Mouse (Mus musculus) CH12.LX (cell line): ENCODE results near the gene Slc25a34. TPM values are rescaled to one million over a fixed set of nuclear protein-coding genes. Genes with fewer than 3 reads are reported as not detected.

ENCODE experiments used
- DNase-seq: peaks from one replicate; pipeline ENCODE4 v3.0.0-alpha.2; 2013; ENCODE audit errors: extremely low read depth
- H3K27ac ChIP-seq: 2 replicates; pipeline ENCODE4 v1.5.1; 2012; ENCODE audit warnings: low read depth, mild to moderate bottlenecking, control low read depth, moderate library complexity; ENCODE audit not compliant: insufficient read depth
- H3K27me3 ChIP-seq: replicated peaks from 2 replicates; pipeline ENCODE3; 2012; ENCODE audit warnings: inconsistent platforms
- H3K36me3 ChIP-seq, 2 experiments: replicated peaks in 1 of 2; 2 replicates each; pipeline versions ENCODE3 to v1.6.1; 2012; ENCODE audit warnings: inconsistent platforms in 1 of 2, low read length in 1 of 2, mild to moderate bottlenecking in 1 of 2, mixed read lengths in 1 of 2, moderate library complexity in 1 of 2; ENCODE audit not compliant: control insufficient read depth in 1 of 2, insufficient read depth in 1 of 2
- H3K4me1 ChIP-seq, 2 experiments: 2 replicates each; pipeline ENCODE4 v1.6.1; 2012; ENCODE audit warnings: inconsistent platforms in 1 of 2, moderate library complexity in 1 of 2; ENCODE audit not compliant: insufficient read depth in 2 of 2, control insufficient read depth in 1 of 2
- H3K4me2 ChIP-seq: 2 replicates; pipeline ENCODE4 v1.6.1; 2012; ENCODE audit warnings: low read depth, mild to moderate bottlenecking, control low read depth; ENCODE audit not compliant: poor library complexity, insufficient read depth, severe bottlenecking
- H3K4me3 ChIP-seq, 3 experiments: fragments of 150-350 bp in 1 of 3; sonication (generic) in 1 of 3; replicated peaks in 1 of 3; 2 replicates each; pipeline versions ENCODE3 to v1.5.1; 2011 to 2012; ENCODE audit warnings: low read depth in 2 of 3, low read length in 2 of 3, mild to moderate bottlenecking in 2 of 3, moderate library complexity in 2 of 3, control low read depth in 1 of 3, improper control_type of control experiment in 1 of 3, inconsistent platforms in 1 of 3, mixed read lengths in 1 of 3; ENCODE audit not compliant: poor library complexity in 1 of 3
- H3K79me2 ChIP-seq: replicated peaks from 2 replicates; pipeline ENCODE4 v1.6.1; 2012; ENCODE audit warnings: mild to moderate bottlenecking, moderate library complexity; ENCODE audit not compliant: control insufficient read depth, poor library complexity, insufficient read depth, severe bottlenecking; ENCODE audit errors: extremely low read depth
- H3K9ac ChIP-seq: 2 replicates; pipeline ENCODE4 v1.6.1; 2012; ENCODE audit warnings: low read depth, mild to moderate bottlenecking, control low read depth, moderate library complexity; ENCODE audit not compliant: insufficient read depth
- H3K9me3 ChIP-seq: replicated peaks from 2 replicates; pipeline ENCODE3; 2012; ENCODE audit warnings: low read length, inconsistent platforms, mixed read lengths
- BHLHE40 ChIP-seq: IDR thresholded peaks from 2 replicates; pipeline ENCODE4 v1.6.1; 2011; ENCODE audit warnings: mild to moderate bottlenecking, low read depth, low read length, improper control_type of control experiment
- CHD2 ChIP-seq: IDR thresholded peaks from 2 replicates; pipeline ENCODE4 v1.6.1; 2011; ENCODE audit warnings: low read length, improper control_type of control experiment
- ELF1 ChIP-seq: IDR thresholded peaks from 2 replicates; pipeline ENCODE4 v1.6.1; 2014; ENCODE audit warnings: low read depth, mild to moderate bottlenecking, inconsistent platforms, low read length, improper control_type of control experiment
- GABPA ChIP-seq: IDR thresholded peaks from 2 replicates; pipeline ENCODE4 v1.6.1; 2012; ENCODE audit warnings: low read depth, low read length, improper control_type of control experiment, inconsistent platforms; ENCODE audit not compliant: insufficient replicate concordance
- IRF4 ChIP-seq: IDR thresholded peaks from 2 replicates; pipeline ENCODE4 v1.6.1; 2014; ENCODE audit warnings: low read depth, mild to moderate bottlenecking, inconsistent platforms, low read length, improper control_type of control experiment
- MAFK ChIP-seq: IDR thresholded peaks from 2 replicates; pipeline ENCODE4 v1.6.1; 2011; ENCODE audit warnings: low read length, improper control_type of control experiment; ENCODE audit not compliant: insufficient replicate concordance
- MAZ ChIP-seq: IDR thresholded peaks from 2 replicates; pipeline ENCODE4 v1.6.1; 2012; ENCODE audit warnings: low read depth, mild to moderate bottlenecking, inconsistent platforms, low read length, improper control_type of control experiment, moderate library complexity
- MYC ChIP-seq: IDR thresholded peaks from 2 replicates; pipeline ENCODE4 v1.6.1; 2011; ENCODE audit warnings: low read depth, mild to moderate bottlenecking, improper control_type of control experiment, low read length
- PAX5 ChIP-seq: IDR thresholded peaks from 2 replicates; pipeline ENCODE4 v1.6.1; 2012; ENCODE audit warnings: low read length, inconsistent platforms, mixed read lengths
- RAD21 ChIP-seq: IDR thresholded peaks from 2 replicates; pipeline ENCODE4 v1.6.1; 2011; ENCODE audit warnings: low read depth, mild to moderate bottlenecking, low read length, improper control_type of control experiment, moderate library complexity
- SIN3A ChIP-seq: IDR thresholded peaks from 2 replicates; pipeline ENCODE4 v1.6.1; 2012; ENCODE audit warnings: low read length, improper control_type of control experiment, inconsistent platforms
- USF1 ChIP-seq: IDR thresholded peaks from 2 replicates; pipeline ENCODE4 v1.6.1; 2014; ENCODE audit warnings: low read depth, mild to moderate bottlenecking, inconsistent platforms, low read length, improper control_type of control experiment
- USF2 ChIP-seq: conservative IDR thresholded peaks from 2 replicates; pipeline ENCODE4 v1.6.1; 2011; ENCODE audit warnings: low read depth, low read length, improper control_type of control experiment
- ZKSCAN1 ChIP-seq: IDR thresholded peaks from 2 replicates; pipeline ENCODE4 v1.6.1; 2012; ENCODE audit warnings: low read depth, inconsistent platforms, low read length, improper control_type of control experiment, borderline replicate concordance
- dilution Hi-C: fragments of 300-500 bp; cut with MboI; formaldehyde crosslinking; loops from 2 replicates; pipeline ENCODE4 v1.14.3; 2020; ENCODE audit warnings: low sequenced_read_pairs; ENCODE audit not compliant: extremely low pct_unique_long_range_greater_than_20kb, extremely low pct_ligation_motif_present
- in situ Hi-C: fragments of 300-500 bp; cut with MboI; formaldehyde crosslinking; loops from 3 replicates; pipeline ENCODE4 v1.14.3; 2019; ENCODE audit warnings: low sequenced_read_pairs, low pct_ligation_motif_present, low pct_unique_long_range_greater_than_20kb, mixed read lengths
- polyA plus RNA-seq: library from polyadenylated mRNA; unstranded; fragments of >175 nt; gene quantifications from 2 replicates; pipeline ENCODE4 v1.2.1, GENCODE M21; 2012; ENCODE audit warnings: low read depth; ENCODE audit not compliant: insufficient read length
- total RNA-seq, 2 experiments: library from RNA; depleted of rRNA; stranded (reverse); fragments of 300-350 nt in 1 of 2; fragments of >200 nt in 1 of 2; gene quantifications; 2 replicates each; pipeline ENCODE4 v1.2.3; 2012 to 2014

The Slc25a34 gene
- total and polyA plus RNA-seq, 3 experiments, result 0.23 to 1.7 (median 0.64) TPM

GRCm38 (mm10) chr4:141572668-141573358 is 50.8 kb downstream of the Slc25a34 start:
- in situ Hi-C loops, result no loop called here
- Histone ChIP-seq H3K27me3 (no peaks in the 10 kb centered on the region), H3K4me1 (peaks cover 3 to 24% of the 10 kb centered on the region in 2 experiments), H3K4me2 (no peak overlapping the region), H3K27ac (no peak overlapping the region), H3K9ac (no peak overlapping the region), H3K9me3 (peaks cover 3% of the 10 kb centered on the region), H3K36me3 (no peaks in the 10 kb centered on the region), H3K79me2 (no peaks in the 10 kb centered on the region), H3K4me3 (no peak overlapping the region)
- no peak for TF ChIP-seq ELF1
- TF ChIP-seq MAZ, result no peak
- no peak for TF ChIP-seq MAFK
- TF ChIP-seq USF1, result no peak
- no peak for TF ChIP-seq RAD21
- TF ChIP-seq PAX5, result no peak
- dilution Hi-C loops, result no loop called here
- DNase-seq, result no peak

DNA sequence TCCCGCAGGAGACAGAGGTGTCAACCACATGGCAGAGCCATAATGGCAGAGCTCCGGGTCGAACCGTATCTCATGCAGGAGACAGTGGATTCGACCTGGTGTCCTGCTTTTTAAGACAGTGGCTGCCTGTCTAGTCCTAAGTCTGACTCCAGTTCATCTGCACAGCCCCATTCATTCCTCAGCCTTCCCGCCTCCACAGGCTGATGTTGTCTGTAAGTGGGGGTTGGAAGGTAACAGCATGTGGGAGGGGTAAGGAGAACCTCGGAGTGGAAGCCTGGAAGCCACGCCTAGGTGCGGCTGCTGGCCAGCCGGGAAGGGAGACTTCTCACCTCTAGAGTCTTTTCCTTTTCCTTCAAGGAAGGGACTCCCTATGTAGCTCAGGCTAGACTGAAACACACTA is 51.7 kb downstream of the Slc25a34 start:
- Histone ChIP-seq H3K79me2 (no peaks in the 10 kb centered on the region), H3K9ac (no peak overlapping the region)
- no peak for TF ChIP-seq SIN3A
- TF ChIP-seq PAX5, result no peak
- TF ChIP-seq MAZ, result no peak
- no peak for TF ChIP-seq GABPA
- TF ChIP-seq USF2, result no peak
- TF ChIP-seq CHD2, result no peak
- TF ChIP-seq RAD21, result no peak
- TF ChIP-seq USF1, result no peak
- TF ChIP-seq ZKSCAN1, result no peak
- TF ChIP-seq ELF1, result no peak
- TF ChIP-seq BHLHE40, result no peak
- TF ChIP-seq IRF4, result no peak
- TF ChIP-seq MYC, result no peak
- TF ChIP-seq MAFK, result no peak

More for the DNA sequence above, 51.7 kb downstream of the Slc25a34 start:
- DNase-seq, result no peak
- H3K4me1 ChIP-seq, result peaks cover 3 to 24% of the 10 kb centered on the region in 2 experiments
- no peak overlapping the region for H3K4me2 ChIP-seq
- H3K27ac ChIP-seq, result no peak overlapping the region
- no peaks in the 10 kb centered on the region for H3K36me3 ChIP-seq
- H3K4me3 ChIP-seq, result no peak overlapping the region
- no peaks in the 10 kb centered on the region for H3K27me3 ChIP-seq
- in situ Hi-C loops (no loop called here), dilution Hi-C loops (no loop called here)
- peaks cover 3% of the 10 kb centered on the region for H3K9me3 ChIP-seq
